Mouse (Mus musculus): ENCODE data around the gene Gjd2.

Gene Gjd2

GRCm38 (mm10) chr2:114012749-114013211 lies 639 bp downstream of the Gjd2 start:
- no peak for DNase-seq (ENCODE audit: low read depth)

- peak; percentile 16 for DNase-seq (ENCODE audit: low read depth)
Measured at GRCm38 (mm10) chr2:114011838-114012237, 1.6 kb downstream of the Gjd2 start.

- DNase-seq (ENCODE audit: low read depth), result no peak
Measured at GRCm38 (mm10) chr2:114008321-114008720, 5.1 kb downstream of the Gjd2 start.

- no peak for DNase-seq (ENCODE audit: low read depth)
Measured at GRCm38 (mm10) chr2:113997484-113997883, 15.9 kb downstream of the Gjd2 start.

GRCm38 (mm10) chr2:113996930-113997329 lies 16.5 kb downstream of the Gjd2 start:
- DNase-seq (ENCODE audit: low read depth), result no peak

GRCm38 (mm10) chr2:113984890-113985289 lies 28.5 kb downstream of the Gjd2 start:
- no peak for DNase-seq (ENCODE audit: low read depth)

- no peak for DNase-seq (ENCODE audit: low read depth)
Measured at GRCm38 (mm10) chr2:113980664-113981063, 32.8 kb downstream of the Gjd2 start.

- DNase-seq (ENCODE audit: low read depth), result no peak
Measured at GRCm38 (mm10) chr2:113978151-113978771, 35.2 kb downstream of the Gjd2 start.

GRCm38 (mm10) chr2:113973950-113974349 lies 39.5 kb downstream of the Gjd2 start:
- DNase-seq (ENCODE audit: low read depth), result no peak

GRCm38 (mm10) chr2:113966421-113966820 lies 47.0 kb downstream of the Gjd2 start:
- peak; percentile 48 for DNase-seq (ENCODE audit: low read depth)

Measured in naive thymus-derived CD4-positive, alpha-beta T cell, adult 2 months (primary cell).